Mouse (Mus musculus) liver, embryonic 13.5 days (tissue): ENCODE results near the gene Dmpk. TPM values are rescaled to one million over a fixed set of nuclear protein-coding genes. Genes with fewer than 3 reads are reported as not detected.
"Not testable (repeated sequence)": the region's sequence is repeated elsewhere in the genome, so short reads cannot be mapped to it uniquely, and the experiment has no call there.

Experiments
- ATAC-seq: fragments of 200-750 bp; cut with Nextera tagmentation; 2 replicates; pipeline ENCODE4 v1.8.0; 2017; ENCODE audit warnings: low read depth, mild to moderate bottlenecking, moderate number of reproducible peaks, moderate library complexity
- DNase-seq: peaks from one replicate; pipeline ENCODE4 v3.0.0; 2022
- H3K27ac ChIP-seq: fragments of 300-500 bp; sonication (generic); 2 replicates; pipeline ENCODE4 v1.5.1; 2015; ENCODE audit warnings: moderate library complexity, mild to moderate bottlenecking, inconsistent platforms
- H3K27me3 ChIP-seq: fragments of 300-500 bp; sonication (generic); 2 replicates; pipeline ENCODE4 v1.6.1; 2015; ENCODE audit warnings: mild to moderate bottlenecking, inconsistent platforms
- H3K36me3 ChIP-seq: fragments of 300-500 bp; sonication (generic); 2 replicates; pipeline ENCODE4 v1.6.1; 2015; ENCODE audit warnings: mild to moderate bottlenecking, inconsistent platforms
- H3K4me1 ChIP-seq: fragments of 300-500 bp; sonication (generic); replicated peaks from 2 replicates; pipeline ENCODE4 v1.6.1; 2015; ENCODE audit warnings: inconsistent platforms
- H3K4me2 ChIP-seq: fragments of 300-500 bp; sonication (generic); 2 replicates; pipeline ENCODE4 v1.6.1; 2015; ENCODE audit warnings: inconsistent platforms, mild to moderate bottlenecking, moderate library complexity
- H3K4me3 ChIP-seq: fragments of 300-500 bp; sonication (generic); replicated peaks from 2 replicates; pipeline ENCODE4 v1.5.1; 2015; ENCODE audit warnings: mild to moderate bottlenecking, inconsistent platforms
- H3K9ac ChIP-seq: fragments of 300-500 bp; sonication (generic); 2 replicates; pipeline ENCODE4 v1.6.1; 2015; ENCODE audit warnings: mild to moderate bottlenecking, inconsistent platforms
- H3K9me3 ChIP-seq: fragments of 300-500 bp; sonication (generic); replicated peaks from 2 replicates; pipeline ENCODE4 v1.6.1; 2016; ENCODE audit warnings: inconsistent platforms
- whole genome bisulfite sequencing: fragments of 180-500 bp; shearing (Covaris S2); methylation state at CpG from one replicate; pipeline ENCODE4 v1.1.7; 2015; ENCODE audit not compliant: insufficient replicate concordance; 5-methylcytosine and 5-hydroxymethylcytosine counted together
- polyA plus RNA-seq: library from polyadenylated mRNA; unstranded; fragments of >200 nt; fragmentation: Nextera tagmentation; extraction: Ambion mirVana; gene quantifications from 2 replicates; pipeline ENCODE4 v1.2.1, GENCODE M21; 2015

Dmpk gene
- polyA plus RNA-seq, 1 experiment from 2014 or later, result 8.5 TPM

DNA sequence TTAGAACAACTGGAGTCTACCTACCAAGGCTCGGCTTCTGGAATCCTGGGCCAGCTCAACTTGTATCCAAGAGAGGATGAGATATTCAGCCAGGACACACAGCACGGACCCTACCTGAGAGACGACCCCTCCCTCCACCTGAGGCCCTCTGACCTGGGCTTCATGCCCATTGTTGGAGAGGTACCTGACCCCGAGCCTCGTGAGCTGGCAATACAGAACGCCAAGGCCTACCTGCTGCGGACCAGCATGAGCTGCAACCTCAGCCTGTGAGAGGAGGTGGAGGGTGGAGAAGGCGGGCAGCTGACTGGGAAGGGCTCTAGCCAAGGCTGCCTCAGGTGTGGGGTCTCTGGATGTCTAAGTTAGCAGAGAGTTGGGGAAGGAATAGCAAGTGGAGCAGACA lies 28.5 kb upstream of the Dmpk start:
- no peaks in the 10 kb centered on the region for H3K4me1 ChIP-seq

DNA sequence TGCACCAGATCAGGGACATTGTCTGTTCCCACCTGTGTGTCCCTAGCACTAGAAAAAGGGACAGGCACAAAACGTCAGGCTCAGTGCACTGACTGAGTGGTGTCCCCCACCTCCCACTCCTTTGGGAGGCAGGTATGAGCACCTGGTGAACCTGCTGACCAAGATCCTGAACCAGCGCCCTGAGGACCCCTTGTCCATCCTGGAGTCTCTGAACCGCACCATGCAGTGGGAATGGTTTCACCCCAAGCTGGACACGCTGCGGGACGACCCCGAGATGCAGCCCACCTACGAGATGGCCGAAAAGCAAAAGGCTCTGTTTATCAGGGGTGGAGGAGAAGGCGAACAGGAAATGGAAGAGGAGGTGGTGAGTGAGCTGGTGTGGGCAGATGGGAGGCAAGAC lies 26.2 kb upstream of the Dmpk start:
- Histone ChIP-seq H3K4me3 (no peak overlapping the region), H3K9ac (no peak overlapping the region), H3K27ac (no peak overlapping the region), H3K27me3 (peaks cover 4% of the 10 kb centered on the region), H3K9me3 (0 out of 2 replicates have a peak, but pooled peaks cover 4% of the 10 kb centered on the region), H3K4me1 (no peaks in the 10 kb centered on the region), H3K4me2 (no peak overlapping the region), H3K36me3 (peaks cover 24% of the 10 kb centered on the region)
- WGBS, result 71% methylated on average over 10 of the region's 10 CpGs
- no peak for DNase-seq
- no peak for ATAC-seq

More for the DNA sequence above, 28.5 kb upstream of the Dmpk start:
- WGBS, result 80% methylated on average over 8 of the region's 8 CpGs
- Histone ChIP-seq H3K4me3 (no peak overlapping the region), H3K36me3 (peaks cover 47% of the 10 kb centered on the region), H3K9ac (no peak overlapping the region), H3K4me2 (no peak overlapping the region), H3K27me3 (no peaks in the 10 kb centered on the region; the same call in 1 of the 2 replicates), H3K27ac (no peak overlapping the region), H3K9me3 (0 out of 2 replicates have a peak, but pooled peaks cover 4% of the 10 kb centered on the region)
- DNase-seq (no peak), ATAC-seq (no peak)

GRCm38 (mm10) chr7:19065896-19066295 lies 17.8 kb upstream of the Dmpk start:
- WGBS, result 48% methylated on average over 13 of the region's 13 CpGs
- no peaks in the 10 kb centered on the region for H3K36me3 ChIP-seq
- DNase-seq (no peak), ATAC-seq (no peak)
- no peak overlapping the region for H3K4me3 ChIP-seq
- peaks cover 60% of the 10 kb centered on the region for H3K27me3 ChIP-seq
- H3K4me1 ChIP-seq, result peaks cover 4% of the 10 kb centered on the region
- H3K27ac ChIP-seq, result no peak overlapping the region
- no peak overlapping the region for H3K4me2 ChIP-seq
- H3K9ac ChIP-seq, result no peak overlapping the region
- no peaks in the 10 kb centered on the region for H3K9me3 ChIP-seq

DNA sequence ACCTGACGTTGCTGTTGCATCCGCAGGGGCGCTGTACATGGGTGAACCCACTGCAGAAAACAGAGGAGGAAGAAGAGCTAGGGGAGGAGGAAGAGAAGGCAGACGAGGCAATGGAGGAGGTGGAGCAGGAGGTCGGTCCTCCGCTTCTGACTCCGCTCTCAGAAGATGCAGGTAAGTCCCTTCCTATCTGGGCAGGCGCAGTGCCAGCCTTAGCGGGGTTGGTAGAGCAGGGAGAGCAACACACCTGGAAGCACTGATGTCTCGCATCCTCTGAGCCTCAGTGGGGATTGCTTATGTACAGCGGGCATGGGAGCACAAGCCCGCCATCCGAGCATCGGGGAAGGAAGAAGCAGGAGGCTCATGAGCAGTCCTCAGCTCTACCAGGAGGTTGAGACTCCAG lies 16.6 kb upstream of the Dmpk start:
- no peak overlapping the region for H3K9ac ChIP-seq
- H3K27ac ChIP-seq, result no peak overlapping the region
- peaks cover 60% of the 10 kb centered on the region for H3K27me3 ChIP-seq
- no peak overlapping the region for H3K4me2 ChIP-seq
- peaks cover 4% of the 10 kb centered on the region for H3K4me1 ChIP-seq
- DNase-seq (no peak), ATAC-seq (no peak)
- WGBS, result 30% methylated on average over 14 of the region's 14 CpGs
- no peak overlapping the region for H3K4me3 ChIP-seq
- no peaks in the 10 kb centered on the region for H3K9me3 ChIP-seq
- no peaks in the 10 kb centered on the region for H3K36me3 ChIP-seq

DNA sequence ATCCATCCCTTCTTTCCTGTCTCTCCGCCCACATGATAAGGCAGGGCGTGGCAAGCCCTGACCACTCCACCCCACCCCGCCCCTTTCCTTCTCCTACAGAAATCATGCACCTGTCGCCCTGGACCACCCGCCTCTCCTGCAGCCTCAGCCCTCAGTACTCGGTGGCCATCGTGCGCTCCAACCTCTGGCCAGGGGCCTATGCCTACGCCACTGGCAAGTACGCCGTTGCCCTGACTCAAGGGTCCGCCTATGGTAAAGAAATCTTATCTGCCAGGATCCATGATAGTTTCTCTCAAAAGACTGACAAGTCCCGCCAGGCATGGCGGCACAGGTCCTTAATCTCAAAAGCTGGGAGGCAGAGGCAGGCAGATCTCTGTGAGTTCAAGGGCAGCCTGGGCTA lies 15.7 kb upstream of the Dmpk start:
- 51% methylated on average over 12 of the region's 14 CpGs for WGBS

DNA sequence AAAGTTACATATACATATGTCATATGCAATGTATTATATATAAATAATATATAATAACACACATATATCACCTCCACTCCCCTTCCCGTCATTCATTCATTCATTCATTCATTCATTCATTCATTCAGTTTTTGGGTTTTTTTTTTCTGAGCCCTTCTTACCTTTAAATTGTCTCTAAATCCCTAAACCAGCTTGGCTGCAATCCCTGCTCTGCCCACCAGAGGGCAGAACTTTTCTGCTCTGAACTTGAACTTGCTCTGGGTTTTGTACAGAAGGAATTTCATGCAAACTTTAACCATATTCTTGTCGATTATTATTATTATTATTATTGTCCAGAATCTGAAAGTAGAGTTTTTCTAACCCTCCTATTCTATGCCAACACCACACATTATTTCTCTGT lies 14.9 kb upstream of the Dmpk start:
- no peak overlapping the region for H3K27ac ChIP-seq
- H3K4me3 ChIP-seq, result no peak overlapping the region
- 1% methylated on average over 2 of the region's 2 CpGs for WGBS
- DNase-seq, result peak; percentile 48
- H3K36me3 ChIP-seq, result no peaks in the 10 kb centered on the region
- H3K4me2 ChIP-seq, result no peak overlapping the region
- ATAC-seq, result no peak
- H3K9ac ChIP-seq, result no peak overlapping the region
- no peaks in the 10 kb centered on the region for H3K9me3 ChIP-seq
- H3K4me1 ChIP-seq, result peaks cover 4% of the 10 kb centered on the region
- peaks cover 55% of the 10 kb centered on the region for H3K27me3 ChIP-seq

More for the DNA sequence above, 15.7 kb upstream of the Dmpk start:
- no peaks in the 10 kb centered on the region for H3K36me3 ChIP-seq
- no peaks in the 10 kb centered on the region for H3K9me3 ChIP-seq
- H3K27ac ChIP-seq, result no peak overlapping the region
- H3K9ac ChIP-seq, result no peak overlapping the region
- H3K4me1 ChIP-seq, result peaks cover 4% of the 10 kb centered on the region
- H3K4me3 ChIP-seq, result no peak overlapping the region
- H3K4me2 ChIP-seq, result no peak overlapping the region
- DNase-seq (no peak), ATAC-seq (no peak)
- H3K27me3 ChIP-seq, result peaks cover 59% of the 10 kb centered on the region

DNA sequence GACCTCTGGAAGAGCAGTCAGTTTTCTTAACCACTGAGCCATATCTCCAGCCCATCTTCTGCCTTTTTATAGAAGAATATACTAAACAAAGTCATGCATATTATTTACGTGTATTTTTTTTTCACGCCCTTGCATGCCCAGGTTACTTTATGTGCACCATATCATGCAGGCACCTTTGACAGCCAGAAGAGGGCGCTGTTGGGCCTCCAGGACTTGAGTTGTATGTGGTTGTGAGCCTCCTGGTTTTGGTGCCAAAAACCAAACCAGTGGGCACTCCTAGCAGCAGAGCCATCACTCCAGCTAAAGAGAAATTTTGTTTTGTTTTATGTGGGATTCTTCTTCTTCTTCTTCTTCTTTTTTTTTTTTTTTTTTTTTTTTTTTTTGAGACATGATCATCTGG lies 14.1 kb upstream of the Dmpk start:
- ATAC-seq (no peak), DNase-seq (no peak)
- WGBS, result 38% methylated on average over 3 of the region's 3 CpGs
- Histone ChIP-seq H3K9me3 (no peaks in the 10 kb centered on the region), H3K4me2 (no peak overlapping the region), H3K4me1 (peaks cover 4% of the 10 kb centered on the region), H3K36me3 (no peaks in the 10 kb centered on the region), H3K9ac (no peak overlapping the region), H3K27ac (no peak overlapping the region), H3K27me3 (peaks cover 51% of the 10 kb centered on the region), H3K4me3 (no peak overlapping the region)

DNA sequence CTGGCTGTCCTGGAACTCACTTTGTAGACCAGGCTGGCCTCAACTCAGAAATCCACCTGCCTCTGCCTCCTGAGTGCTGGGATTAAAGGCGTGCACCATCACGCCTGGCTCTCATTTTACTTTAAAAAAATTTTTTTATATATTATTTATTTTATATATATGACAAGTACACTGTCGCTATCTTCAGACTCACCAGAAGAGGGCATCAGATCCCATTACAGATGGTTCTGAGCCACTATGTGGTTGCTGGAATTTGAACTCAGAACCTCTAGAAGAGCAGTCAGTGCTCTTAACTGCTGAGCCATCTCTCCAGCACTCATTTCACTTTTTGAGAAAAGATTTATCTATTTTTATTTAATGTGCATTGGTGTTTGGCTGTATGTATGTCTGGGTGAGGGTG lies 12.6 kb upstream of the Dmpk start:
- H3K36me3 ChIP-seq, H3K9me3 ChIP-seq, DNase-seq, H3K4me2 ChIP-seq, H3K4me3 ChIP-seq, ATAC-seq, H3K9ac ChIP-seq, H3K27ac ChIP-seq: not testable (repeated sequence)
- H3K27me3 ChIP-seq, result peaks cover 35% of the 10 kb centered on the region
- 34% methylated on average over 3 of the region's 3 CpGs for WGBS
- H3K4me1 ChIP-seq, result peaks cover 13% of the 10 kb centered on the region

GRCm38 (mm10) chr7:19073504-19073903 lies 10.1 kb upstream of the Dmpk start:
- no peak overlapping the region for H3K4me3 ChIP-seq
- H3K4me1 ChIP-seq, result peaks cover 30% of the 10 kb centered on the region
- H3K9ac ChIP-seq, result no peak overlapping the region
- ATAC-seq (no peak), DNase-seq (no peak)
- H3K9me3 ChIP-seq, result no peaks in the 10 kb centered on the region
- H3K36me3 ChIP-seq, result peaks cover 7% of the 10 kb centered on the region
- H3K27ac ChIP-seq, result no peak overlapping the region
- 67% methylated on average over 9 of the region's 9 CpGs for WGBS
- H3K4me2 ChIP-seq, result no peak overlapping the region
- H3K27me3 ChIP-seq, result peaks cover 20% of the 10 kb centered on the region

DNA sequence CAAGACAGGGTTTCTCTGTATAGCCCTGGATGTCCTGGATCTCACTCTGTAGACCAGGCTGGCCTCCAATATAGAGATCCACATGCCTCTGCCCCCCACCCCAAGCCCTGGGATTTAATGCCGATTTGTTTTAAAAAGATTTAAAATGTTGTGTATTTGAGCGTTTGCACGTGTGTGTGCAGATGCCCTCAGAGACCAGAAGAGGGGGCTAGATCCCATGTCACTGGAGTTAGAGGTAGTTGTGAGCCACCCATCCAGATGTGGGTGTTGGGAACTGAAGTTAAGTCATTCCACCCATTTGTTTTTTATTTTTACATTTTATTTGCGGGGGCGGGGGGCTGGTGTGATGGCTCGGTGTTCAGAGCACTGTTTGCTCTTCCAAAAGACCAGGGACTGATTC lies 9.2 kb upstream of the Dmpk start:
- no peak overlapping the region for H3K4me3 ChIP-seq
- peaks cover 20% of the 10 kb centered on the region for H3K27me3 ChIP-seq
- no peak overlapping the region for H3K4me2 ChIP-seq
- H3K27ac ChIP-seq, result no peak overlapping the region
- peaks cover 37% of the 10 kb centered on the region for H3K4me1 ChIP-seq
- no peaks in the 10 kb centered on the region for H3K9me3 ChIP-seq
- peaks cover 17% of the 10 kb centered on the region for H3K36me3 ChIP-seq
- WGBS, result 89% methylated on average over 6 of the region's 6 CpGs
- ATAC-seq, result no peak
- no peak overlapping the region for H3K9ac ChIP-seq
- DNase-seq, result no peak

DNA sequence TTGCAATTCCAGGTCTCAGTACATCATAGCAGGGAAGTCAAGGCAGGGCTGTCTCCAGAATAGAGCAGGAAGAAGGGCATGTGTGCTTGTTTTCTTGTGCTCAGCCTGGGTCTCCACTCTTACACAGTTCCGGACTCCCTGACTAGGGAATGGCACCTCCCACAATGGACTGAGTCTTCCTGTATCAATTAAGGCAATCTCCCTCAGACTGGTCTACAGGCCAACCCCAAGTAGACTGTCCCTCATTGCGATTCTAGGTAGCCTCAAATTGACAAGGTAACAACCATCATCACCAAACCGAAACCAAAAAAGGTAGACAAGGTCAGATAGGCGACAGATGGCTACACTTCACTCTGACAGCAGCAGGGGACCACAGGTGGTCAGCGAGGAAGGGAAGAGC lies 8.4 kb upstream of the Dmpk start:
- peak overlapping the region; percentile 94 for H3K4me2 ChIP-seq
- peak overlapping the region; percentile 87 for H3K9ac ChIP-seq
- peaks cover 24% of the 10 kb centered on the region for H3K27me3 ChIP-seq
- ATAC-seq (no peak), DNase-seq (no peak)
- WGBS, result 49% methylated on average over 5 of the region's 5 CpGs
- H3K4me1 ChIP-seq, result peaks cover 39% of the 10 kb centered on the region
- H3K9me3 ChIP-seq, result no peaks in the 10 kb centered on the region
- H3K36me3 ChIP-seq, result peaks cover 25% of the 10 kb centered on the region
- H3K27ac ChIP-seq, result peak overlapping the region; percentile 24; the same call in 1 of the 2 replicates
- peak overlapping the region; percentile 80 for H3K4me3 ChIP-seq

GRCm38 (mm10) chr7:19075723-19076585 lies 7.7 kb upstream of the Dmpk start, which contains the start of gene Dmwd:
Gene Dmwd (plus strand): TSS chr7:19076227.
- peak; percentile 94 for DNase-seq
- Histone ChIP-seq H3K9ac (peak within 1 kb of the TSS; percentile 87), H3K4me2 (peak within 1 kb of the TSS; percentile 94), H3K9me3 (no peaks in the 10 kb centered on the region), H3K4me3 (peak within 1 kb of the TSS; percentile 80), H3K4me1 (peaks cover 41% of the 10 kb centered on the region), H3K27ac (peak within 1 kb of the TSS; percentile 74), H3K27me3 (peaks cover 29% of the 10 kb centered on the region), H3K36me3 (peaks cover 32% of the 10 kb centered on the region)
- ATAC-seq, result peak; percentile 90
- 1% methylated on average over 75 of the region's 91 CpGs for WGBS
